Mouse (Mus musculus) T-helper 2 cell (primary cell): ENCODE results near the gene Kcnma1.

Source experiments
- in situ Hi-C: fragments of 300-600 bp; cut with MboI, MseI; formaldehyde crosslinking; loops from one replicate; pipeline ENCODE4 v1.15.1; 2025; ENCODE audit warnings: high pct_unique_total_duplicates

The Kcnma1 gene

DNA sequence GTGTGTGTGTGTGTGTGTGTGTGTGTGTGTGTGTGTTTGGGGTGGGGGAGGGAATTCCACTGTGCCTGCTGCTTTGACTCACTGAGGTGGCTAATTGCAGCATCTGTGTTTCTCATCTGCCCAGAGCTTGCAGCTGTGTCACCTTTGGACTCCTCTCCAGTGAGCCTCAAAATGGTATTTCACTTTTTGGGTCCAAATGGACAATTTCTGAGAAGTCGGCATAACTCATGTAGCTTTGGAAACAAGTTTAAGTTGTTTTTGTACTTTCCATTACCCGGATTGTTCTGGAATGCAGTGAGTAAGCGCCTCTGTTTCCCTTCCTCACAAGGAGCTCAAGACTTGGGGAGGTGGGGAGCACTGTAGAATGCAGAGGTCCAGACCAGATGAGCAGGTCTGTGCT, 317.9 kb downstream of the Kcnma1 start:
- in situ Hi-C loops: no loop called here

DNA sequence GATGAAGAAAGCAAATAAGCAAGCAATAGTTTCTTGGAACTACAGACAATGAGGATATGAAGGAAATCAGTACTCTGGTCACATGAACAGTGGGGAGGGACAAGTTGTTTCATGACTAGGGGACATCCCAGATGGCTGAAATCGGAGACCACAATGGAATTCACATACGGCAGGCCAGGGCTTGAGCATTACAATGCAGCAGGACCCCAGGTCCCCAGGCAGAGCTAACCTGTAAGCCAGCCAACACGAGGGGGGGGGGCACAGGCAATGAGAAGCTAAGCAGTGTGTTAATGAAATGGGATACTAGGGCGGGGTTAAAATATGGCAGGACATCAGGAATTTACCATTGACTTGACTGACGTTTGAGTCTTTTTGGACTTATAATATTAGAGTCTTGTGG, 324.6 kb downstream of the Kcnma1 start:
- in situ Hi-C loops: no loop called here

DNA sequence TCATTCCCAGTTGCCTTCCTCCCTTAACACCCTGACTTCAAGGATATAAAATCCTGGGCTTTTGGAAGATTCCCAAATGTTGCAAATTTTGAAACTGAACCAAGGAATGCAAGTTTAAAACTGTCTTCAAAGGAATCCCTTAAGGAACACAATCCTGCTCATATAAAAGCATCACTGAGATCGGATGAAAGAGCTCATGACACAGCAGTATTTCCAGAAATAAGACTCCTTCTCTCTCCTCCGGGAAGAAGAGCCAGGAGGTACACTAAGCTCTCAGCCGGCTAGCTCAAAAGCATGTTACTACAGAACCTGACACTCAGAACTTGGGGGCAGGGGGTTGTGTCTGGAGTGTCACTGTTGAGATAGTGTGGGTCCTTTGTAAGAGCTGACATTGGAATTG, 325.8 kb downstream of the Kcnma1 start:
- in situ Hi-C loops: no loop called here

DNA sequence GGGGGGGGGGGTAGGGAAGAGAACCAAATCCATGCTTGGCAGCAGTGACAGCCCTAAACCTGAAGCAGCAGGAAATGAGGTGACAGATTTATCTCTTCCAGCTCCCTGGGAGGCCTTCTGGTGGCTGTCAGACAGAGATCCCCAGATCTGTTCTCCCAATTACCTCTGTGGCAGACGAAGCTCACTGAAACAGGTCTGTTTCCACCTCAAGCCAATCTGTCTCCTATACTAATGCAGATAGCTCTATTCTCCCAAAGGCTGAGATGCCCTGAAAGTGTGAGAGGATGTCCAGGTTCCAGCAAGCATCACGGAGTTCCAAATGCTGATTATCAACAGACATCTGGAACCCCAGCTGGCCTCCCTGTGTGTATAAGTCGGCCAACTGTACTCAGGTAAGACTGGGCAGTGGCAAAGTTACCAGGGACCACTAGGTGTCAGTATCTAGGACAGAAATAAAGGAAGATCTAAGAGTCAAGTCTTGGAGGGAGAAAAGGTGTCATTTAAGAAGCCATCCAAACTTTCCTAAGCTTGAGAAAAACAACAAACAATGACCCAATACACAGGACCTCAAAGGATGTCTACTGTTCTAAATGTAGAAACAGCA, 329.7 kb downstream of the Kcnma1 start:
- in situ Hi-C loops: no loop called here

DNA sequence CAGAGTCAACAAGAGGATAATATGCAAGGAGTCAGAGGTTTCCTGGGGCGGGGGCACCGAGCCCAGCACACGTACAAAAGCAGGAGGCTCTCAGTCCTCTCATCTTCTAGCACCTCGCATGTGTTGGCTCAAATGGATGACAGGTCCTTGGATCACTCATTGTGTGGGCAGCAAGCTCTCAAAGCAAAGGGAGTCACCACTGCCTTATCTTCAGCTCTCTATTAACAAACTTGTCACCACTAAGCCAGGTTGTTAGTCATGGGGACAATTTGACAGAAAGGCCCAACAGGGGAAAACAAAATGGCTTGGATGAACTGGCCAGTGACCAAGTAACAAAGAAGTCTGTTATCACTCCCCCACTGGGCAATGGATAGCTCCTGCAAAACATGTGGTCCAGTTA, 331.5 kb downstream of the Kcnma1 start:
- in situ Hi-C loops: no loop called here

DNA sequence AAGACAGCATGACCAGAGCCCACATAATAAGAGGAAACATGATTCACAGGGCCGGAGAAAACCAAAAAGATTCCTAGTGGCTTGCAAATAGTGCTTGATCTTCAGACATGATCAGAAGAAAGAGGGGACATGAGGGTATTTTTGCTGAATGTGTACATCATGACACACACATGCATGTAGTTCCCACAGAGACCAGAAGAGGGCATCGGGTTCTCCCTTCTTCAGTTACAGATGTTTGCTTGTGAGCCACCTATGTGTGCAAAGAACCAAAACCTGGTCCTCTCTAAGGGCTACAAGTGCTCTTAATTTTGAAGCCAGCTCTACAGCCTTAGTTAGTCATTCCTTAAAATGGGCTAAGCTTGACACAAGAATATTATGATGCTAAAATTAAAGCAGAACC, 334.9 kb downstream of the Kcnma1 start:
- in situ Hi-C loops: no loop called here

DNA sequence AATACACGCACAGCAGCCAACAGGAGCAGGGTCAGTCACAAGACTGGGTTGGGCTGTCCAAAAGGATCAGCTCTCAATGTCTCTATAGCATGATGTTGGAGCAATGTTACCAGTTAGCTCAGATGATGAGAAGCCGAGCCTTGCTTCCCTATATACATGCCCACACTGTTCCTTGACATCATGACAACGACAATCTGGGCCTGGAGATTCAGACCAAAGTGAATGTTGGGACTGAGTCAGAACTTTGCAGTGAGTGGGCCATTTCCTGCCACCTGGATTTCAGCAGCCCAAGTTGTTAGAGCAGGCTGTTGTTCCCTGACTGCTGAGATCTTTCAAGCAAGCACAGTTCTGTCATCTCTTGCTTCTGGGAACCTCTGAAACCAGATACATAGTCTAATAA, 347.9 kb downstream of the Kcnma1 start:
- in situ Hi-C loops: no loop called here

DNA sequence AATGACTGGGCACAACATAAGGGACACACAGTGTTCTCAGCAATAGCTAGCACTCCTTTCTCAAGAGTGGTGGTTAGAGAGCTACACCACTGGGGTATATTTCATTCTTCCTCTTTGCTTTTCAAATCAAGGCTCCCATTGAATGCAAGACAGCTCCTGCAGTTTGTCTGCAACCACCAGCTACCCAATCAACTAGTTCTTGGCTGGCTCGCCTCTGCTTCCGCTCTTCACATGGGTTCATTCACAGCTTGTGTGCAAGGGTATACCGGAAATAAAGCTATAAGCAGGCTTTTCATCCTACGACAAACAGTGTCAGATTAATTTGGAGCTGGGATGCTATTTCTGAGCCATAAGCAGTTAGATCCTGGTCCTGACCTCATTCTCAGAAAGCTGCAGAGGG, 362.6 kb downstream of the Kcnma1 start:
- in situ Hi-C loops: no loop called here

DNA sequence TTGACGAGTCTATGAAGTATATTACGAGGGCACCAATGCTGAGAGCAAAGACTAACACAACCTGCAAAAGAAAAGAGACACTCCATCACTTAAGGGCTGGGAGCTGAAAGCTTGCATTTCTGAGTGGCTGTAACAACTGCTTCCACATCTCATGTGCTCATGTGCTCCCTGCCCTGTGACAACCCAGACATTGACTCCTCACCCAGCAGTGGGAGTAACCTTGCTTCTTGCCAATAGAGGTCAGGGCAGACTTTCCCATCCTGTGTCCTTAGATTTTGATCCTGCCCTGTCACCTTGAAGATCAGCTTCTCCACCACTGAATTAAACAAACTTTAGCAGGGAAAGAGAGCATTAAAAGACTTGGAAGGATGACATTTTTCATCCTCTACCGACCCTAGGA, 364.2 kb downstream of the Kcnma1 start:
- in situ Hi-C loops: no loop called here

DNA sequence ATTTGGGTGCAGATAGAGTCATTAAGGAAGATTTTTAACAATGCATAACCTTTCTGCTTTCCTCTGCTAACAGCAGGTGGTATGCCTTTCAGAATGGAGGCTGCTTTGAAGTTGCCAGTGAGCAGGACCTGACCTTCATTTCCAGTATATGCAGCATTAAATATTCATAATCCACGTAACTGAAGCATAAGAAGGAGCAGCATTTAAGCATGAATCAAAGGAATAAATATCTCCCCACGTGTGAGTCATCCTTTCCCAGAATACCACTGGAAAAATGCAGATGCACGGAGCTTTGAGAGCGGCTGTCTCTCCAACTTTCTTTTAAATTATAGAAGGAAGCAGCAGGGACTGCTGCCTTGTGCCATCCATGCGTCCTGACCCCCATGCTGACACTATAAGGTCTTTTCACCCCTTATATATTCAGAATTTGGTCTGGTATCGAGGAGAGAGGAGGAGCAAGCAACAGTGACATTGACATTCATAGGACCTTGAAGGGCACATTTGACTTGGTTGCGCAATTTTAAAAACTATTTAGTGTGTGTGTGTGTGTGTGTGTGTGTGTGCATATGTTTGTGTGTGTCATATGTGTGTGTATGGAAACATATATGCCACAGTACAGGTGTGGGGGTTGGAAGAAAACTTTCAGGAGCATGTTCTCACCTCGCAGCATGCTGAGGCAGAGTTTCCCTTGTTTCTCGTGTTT, 368.8 kb downstream of the Kcnma1 start:
- in situ Hi-C loops: no loop called here

DNA sequence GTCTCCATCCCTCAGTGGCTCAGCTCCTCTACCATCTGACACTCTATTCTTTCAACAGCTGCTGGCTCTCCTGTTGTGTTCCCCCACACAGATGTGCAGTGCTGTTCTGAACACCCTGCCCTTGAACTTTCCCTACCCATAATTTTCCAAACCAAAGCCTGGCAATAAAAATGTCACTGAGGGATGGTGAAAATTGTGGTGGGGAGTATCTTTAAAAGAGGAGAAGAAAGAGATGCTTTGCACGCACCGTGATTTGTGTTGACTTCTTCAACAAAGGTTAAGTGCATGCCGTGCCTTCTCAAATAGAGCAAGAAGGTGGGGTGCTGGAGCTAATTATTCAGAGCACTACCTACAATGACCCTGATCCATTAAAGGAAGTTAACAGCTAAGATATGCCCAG, 371.1 kb downstream of the Kcnma1 start:
- in situ Hi-C loops: no loop called here

DNA sequence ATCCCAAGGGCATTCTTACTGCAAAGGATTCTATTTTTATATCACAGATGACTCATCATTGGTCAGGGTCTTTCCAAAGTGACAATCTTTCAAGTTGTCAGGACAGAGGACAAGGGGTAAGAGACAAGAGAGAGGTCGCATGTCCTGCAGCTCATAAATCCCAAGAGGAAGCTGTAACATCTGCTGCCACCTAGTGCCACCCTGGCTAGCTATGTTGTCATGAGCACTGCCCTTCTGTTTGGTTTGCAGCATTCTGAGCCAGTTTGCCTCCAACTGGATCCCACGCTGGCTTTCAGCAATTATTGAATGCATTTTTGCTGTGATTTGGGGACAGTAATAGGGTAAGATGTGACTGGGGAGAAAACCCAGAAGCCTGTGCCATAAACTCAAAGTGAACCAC, 373.6 kb downstream of the Kcnma1 start:
- in situ Hi-C loops: no loop called here

DNA sequence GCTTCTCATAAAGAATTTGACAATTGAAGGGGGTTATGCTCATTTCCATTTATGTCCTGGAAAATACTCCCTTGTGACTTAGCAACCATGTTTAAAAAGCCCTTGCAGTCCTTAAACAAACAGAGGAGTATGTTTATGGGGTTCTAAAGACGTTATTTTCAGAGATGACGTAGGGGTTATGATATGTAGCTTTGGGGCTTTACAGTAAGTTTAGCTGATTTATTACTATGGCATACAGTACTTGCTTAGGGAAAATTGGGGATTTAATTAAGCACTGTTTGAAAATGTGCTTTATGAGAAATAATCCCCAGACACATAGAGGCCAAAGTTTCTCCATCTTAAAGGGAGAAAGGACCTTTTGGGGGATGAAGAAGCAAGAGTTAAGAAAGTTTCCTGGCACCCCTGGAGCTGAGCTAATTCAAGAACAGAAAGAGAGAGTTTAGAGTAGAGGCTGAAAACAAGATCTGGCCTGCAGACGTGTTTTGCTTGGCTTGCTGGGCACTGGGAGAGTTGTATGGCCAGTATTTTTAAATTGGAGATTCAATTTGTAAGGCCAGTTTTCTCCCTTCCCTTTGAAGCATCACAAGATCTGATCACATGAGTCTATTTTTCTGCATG, 376.1 kb downstream of the Kcnma1 start:
- in situ Hi-C loops: no loop called here

DNA sequence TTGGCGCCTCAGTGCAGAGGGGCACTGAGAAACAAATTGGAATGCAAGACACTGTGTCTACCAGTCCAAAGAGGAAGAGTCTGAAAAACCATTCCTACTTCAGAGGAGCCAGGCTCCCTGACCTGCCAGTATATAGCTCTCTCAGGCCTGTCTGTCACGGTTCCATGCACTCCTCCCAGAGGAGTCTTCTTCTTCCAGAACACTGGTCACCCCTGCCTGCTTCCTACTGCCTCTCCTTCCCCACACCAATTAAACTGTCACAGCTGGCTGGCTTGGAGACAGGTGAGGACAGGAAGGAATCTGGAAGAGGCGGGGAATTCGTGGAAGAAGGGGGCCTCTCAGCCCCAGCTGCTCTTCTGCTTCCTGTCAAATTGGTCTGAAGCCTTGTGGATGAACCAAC, 378.4 kb downstream of the Kcnma1 start:
- in situ Hi-C loops: no loop called here

DNA sequence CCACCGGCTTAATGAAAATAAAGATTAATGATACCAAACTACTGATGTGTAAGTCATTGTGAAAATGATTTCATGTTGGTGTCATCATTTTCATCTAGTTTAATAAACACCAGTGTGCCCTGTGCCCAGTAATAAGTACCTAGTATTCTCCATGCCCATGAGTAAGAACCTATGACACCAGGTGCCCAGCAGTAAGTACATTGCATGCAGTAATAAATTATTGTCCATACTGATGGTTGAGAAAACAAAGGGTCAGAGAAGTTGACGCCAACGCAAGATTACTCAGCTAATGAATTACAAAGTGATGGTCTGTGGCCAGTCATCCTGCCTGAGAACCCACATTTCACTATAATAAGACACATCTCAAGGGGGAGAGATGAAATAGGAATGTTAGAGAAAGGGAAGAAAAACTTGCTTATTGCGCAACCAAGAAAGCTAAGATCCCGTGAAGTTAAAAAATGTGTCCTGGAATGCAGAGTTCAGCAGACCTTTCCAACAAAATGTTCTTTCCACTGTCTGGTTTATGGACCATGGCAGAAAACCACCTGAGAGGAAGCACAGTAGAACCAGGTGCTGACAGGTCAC, 381.2 kb downstream of the Kcnma1 start:
- in situ Hi-C loops: no loop called here

DNA sequence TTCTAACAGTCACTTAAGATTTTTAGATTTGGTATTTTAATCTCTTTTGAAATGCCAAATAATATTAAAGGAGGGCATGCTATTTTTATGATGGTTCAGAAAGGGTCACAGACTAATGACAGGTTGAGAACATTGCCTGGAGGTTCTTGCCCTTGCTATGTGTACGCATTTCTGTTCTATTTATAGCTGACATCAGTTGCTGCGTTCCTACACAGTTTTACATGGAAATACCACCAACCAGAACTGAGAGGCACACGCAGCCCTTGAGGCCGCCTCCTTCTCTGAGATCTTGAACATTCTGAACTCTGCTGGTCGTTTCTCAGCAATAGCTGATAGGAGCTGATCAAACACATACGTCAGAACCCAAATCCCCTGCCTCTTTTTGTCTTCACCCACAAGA, 387.4 kb downstream of the Kcnma1 start:
- in situ Hi-C loops: no loop called here

DNA sequence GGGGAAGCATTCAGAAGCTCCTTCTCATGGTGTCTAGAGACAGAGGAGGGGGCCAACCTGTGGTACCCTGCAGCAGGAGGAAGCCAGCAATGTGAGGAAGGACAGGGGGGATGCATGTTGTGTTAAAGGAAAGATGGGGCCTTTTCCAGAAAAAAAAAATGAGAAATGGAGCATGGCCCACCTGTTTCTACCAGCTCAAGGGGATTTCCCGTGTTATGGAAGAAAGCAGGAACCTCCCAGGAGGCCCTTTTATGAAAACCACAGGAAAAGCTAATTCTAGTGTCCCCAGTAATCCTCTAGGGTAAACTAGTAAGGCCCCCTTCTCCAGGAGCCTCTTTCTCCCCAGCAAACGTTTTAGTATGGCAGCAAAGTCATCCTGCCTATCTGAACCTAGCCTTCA, 388.2 kb downstream of the Kcnma1 start:
- in situ Hi-C loops: no loop called here

DNA sequence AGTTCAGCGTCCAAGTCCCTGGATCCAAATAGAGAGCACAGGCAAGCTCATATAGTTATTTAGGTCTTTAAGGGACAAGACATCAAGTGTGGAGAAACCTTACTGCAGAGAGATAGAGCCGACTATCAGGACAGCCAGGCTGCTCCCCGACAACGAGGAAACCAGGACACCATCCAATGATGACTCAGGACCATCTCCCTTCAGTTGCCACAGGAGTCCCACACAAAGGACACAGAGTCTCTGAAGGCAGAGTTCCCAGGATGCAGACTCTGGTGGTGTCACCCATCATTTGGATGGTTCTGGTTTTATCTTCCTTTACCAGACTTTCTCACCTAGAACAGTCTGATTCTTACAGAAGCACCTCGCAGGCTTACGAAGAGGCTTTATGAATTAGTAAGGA, 388.9 kb downstream of the Kcnma1 start:
- in situ Hi-C loops: no loop called here

DNA sequence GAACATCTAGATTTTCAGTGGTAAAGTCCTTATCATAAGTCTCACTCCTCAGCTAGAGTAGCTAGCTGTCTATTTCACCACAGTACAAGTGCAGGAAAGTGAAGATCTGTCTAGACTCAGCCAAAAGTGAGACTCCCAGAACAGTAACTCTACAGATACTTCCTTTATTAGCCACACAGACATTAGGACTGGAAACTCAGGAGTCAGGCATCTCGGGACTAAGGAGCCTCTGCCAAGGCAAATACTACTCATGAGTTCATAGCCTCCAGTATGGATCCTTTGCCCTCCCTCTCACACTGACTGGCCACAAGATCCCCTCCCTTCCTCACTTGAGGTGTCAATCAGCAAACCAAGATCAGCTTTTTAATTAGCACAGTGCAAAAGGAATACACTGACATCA, 389.8 kb downstream of the Kcnma1 start:
- in situ Hi-C loops: no loop called here

DNA sequence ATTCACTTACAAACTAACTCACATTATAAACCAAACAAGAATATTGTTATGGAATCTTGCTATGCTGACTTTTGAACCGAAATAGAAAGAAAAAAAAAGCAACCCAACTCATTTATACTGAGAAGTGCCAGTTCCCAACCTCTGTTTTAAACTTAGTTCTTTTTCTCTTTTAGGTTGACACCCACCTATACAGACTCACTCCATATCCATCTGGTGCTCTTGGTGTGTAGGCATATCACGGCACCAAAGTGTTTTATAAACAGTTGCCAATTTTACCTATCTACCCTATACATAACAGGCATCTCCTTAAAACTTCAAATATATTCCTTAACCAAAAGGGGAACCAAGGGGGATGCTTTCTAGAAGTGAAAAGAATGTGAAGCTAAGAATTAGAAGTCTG, 393.6 kb downstream of the Kcnma1 start:
- in situ Hi-C loops: no loop called here

DNA sequence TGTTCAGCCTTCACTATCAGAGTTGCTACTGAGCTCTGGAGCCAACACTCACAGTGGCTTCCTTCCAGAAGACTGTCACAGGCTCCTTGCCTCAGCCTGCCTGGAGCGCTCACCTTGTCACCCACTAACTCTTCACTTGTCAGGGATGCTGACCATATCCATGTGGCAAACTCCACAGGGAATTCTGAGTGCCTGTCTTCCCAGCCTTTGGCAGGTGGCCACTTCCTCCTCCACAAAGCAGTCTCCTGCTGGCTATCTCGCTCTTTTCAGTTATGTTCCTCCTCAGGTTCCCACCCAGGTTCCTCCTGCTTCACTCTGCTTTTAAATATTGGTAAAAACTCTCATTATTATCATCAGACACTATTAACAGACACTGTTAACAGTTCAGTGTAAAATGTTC, 395.3 kb downstream of the Kcnma1 start:
- in situ Hi-C loops: no loop called here

DNA sequence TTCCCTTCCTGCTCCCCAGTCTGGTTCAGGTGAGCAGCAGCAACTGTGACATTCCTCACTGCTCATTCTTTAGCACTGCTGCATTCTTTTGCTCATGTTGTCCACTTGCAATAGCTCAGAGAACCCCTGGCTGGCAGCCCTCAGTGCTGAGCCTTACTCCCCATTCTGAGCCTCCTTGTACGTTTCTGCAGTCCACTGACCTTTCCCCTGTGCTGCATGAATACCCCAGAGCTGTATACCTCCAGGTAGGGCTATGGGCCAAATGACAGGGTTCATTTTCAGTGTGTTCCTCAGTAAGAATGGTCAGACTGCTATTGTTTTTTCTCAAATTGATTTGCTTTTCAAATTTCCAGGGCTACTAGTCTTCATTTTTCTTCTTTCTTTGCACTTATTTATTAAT, 396.2 kb downstream of the Kcnma1 start:
- in situ Hi-C loops: no loop called here

DNA sequence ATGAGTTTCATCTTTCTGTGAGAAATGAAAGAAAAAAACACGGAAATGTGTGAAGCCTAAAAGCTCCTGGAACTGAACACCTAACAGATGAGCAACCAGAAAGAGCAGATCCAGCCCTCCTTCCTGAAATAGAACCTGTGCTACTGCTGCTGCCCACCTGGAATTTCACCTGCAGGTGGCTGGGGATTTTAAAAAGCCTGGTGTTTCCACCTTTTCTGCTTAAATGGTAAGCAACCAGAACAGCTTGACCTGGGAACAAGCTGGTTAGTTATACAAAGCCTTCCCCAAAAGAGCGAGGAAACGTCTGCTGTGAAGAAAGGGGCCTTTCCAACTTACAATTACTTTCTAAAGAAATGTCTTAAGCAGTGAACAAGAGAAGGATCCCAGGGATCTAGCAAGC, 404.2 kb downstream of the Kcnma1 start:
- in situ Hi-C loops: no loop called here
